Mouse (Mus musculus) thymus, postnatal 25 days (tissue): ENCODE measurements around the gene Ttc30a1.

Source experiments
- DNase-seq: peaks from one replicate; pipeline ENCODE4 v3.0.0; 2022

Gene Ttc30a1

GRCm38 (mm10) chr2:75929786-75930444 lies 51.9 kb downstream of the Ttc30a1 start:
- DNase-seq, result no peak

GRCm38 (mm10) chr2:75929141-75929540 lies 52.6 kb downstream of the Ttc30a1 start:
- DNase-seq, result no peak
